Mouse (Mus musculus): ENCODE measurements around the gene Gpc4. TPM values are rescaled to one million over a fixed set of nuclear protein-coding genes. Genes with fewer than 3 reads are reported as not detected.

Gene Gpc4
- polyA plus RNA-seq, 1 experiment from 2014 or later: 13.4 TPM

GRCm38 (mm10) chrX:52138033-52138432, 27.0 kb downstream of the Gpc4 start:
- Histone ChIP-seq H3K27me3 (replicated peaks; ENCODE audit: control insufficient read depth, insufficient read depth, low read length) (no peaks in the 10 kb centered on the region), H3K4me2 (no peak overlapping the region), H3K4me1 (replicated peaks; ENCODE audit: control insufficient read depth, insufficient read depth, low read length) (no peaks in the 10 kb centered on the region), H3K27ac (ENCODE audit: low read depth, low read length) (no peak overlapping the region), H3K36me3 (ENCODE audit: control insufficient read depth, insufficient read depth, low read length) (no peaks in the 10 kb centered on the region), H3K4me3 (ENCODE audit: low read depth, low read length) (no peak overlapping the region), H3K9ac (ENCODE audit: low read depth, low read length) (no peak overlapping the region), H3K9me3 (ENCODE audit: control insufficient read depth, low read length) (no peaks in the 10 kb centered on the region)
- no peak for ATAC-seq (replicated peaks; ENCODE audit: low FRiP score)
- 81% methylated on average over 5 of the region's 5 CpGs for WGBS
- no peak for DNase-seq (ENCODE audit: low spot score)

- no peaks in the 10 kb centered on the region for H3K27me3 ChIP-seq (replicated peaks; ENCODE audit: control insufficient read depth, insufficient read depth, low read length)
- WGBS: 82% methylated on average over 5 of the region's 5 CpGs
- no peak overlapping the region for H3K27ac ChIP-seq (ENCODE audit: low read depth, low read length)
- H3K4me2 ChIP-seq: no peak overlapping the region
- H3K9ac ChIP-seq (ENCODE audit: low read depth, low read length): no peak overlapping the region
- ATAC-seq (replicated peaks; ENCODE audit: low FRiP score) (no peak), DNase-seq (ENCODE audit: low spot score) (no peak)
- H3K4me1 ChIP-seq (replicated peaks; ENCODE audit: control insufficient read depth, insufficient read depth, low read length): no peaks in the 10 kb centered on the region
- no peaks in the 10 kb centered on the region for H3K36me3 ChIP-seq (ENCODE audit: control insufficient read depth, insufficient read depth, low read length)
- H3K9me3 ChIP-seq (ENCODE audit: control insufficient read depth, low read length): no peaks in the 10 kb centered on the region
- H3K4me3 ChIP-seq (ENCODE audit: low read depth, low read length): no peak overlapping the region
Observed at GRCm38 (mm10) chrX:52136525-52136924, 28.5 kb downstream of the Gpc4 start.

GRCm38 (mm10) chrX:52129604-52130003, 35.4 kb downstream of the Gpc4 start:
- Histone ChIP-seq H3K27ac (ENCODE audit: low read depth, low read length) (no peak overlapping the region), H3K27me3 (replicated peaks; ENCODE audit: control insufficient read depth, insufficient read depth, low read length) (no peaks in the 10 kb centered on the region), H3K4me3 (ENCODE audit: low read depth, low read length) (no peak overlapping the region), H3K9me3 (ENCODE audit: control insufficient read depth, low read length) (no peaks in the 10 kb centered on the region), H3K36me3 (ENCODE audit: control insufficient read depth, insufficient read depth, low read length) (no peaks in the 10 kb centered on the region), H3K9ac (ENCODE audit: low read depth, low read length) (no peak overlapping the region), H3K4me1 (replicated peaks; ENCODE audit: control insufficient read depth, insufficient read depth, low read length) (no peaks in the 10 kb centered on the region), H3K4me2 (no peak overlapping the region)
- DNase-seq (ENCODE audit: low spot score): no peak
- no peak for ATAC-seq (replicated peaks; ENCODE audit: low FRiP score)
- 95% methylated on average over 1 of the region's 1 CpGs for WGBS

- no peak for DNase-seq (ENCODE audit: low spot score)
- ATAC-seq (replicated peaks; ENCODE audit: low FRiP score): no peak
- Histone ChIP-seq H3K36me3 (ENCODE audit: control insufficient read depth, insufficient read depth, low read length) (no peaks in the 10 kb centered on the region), H3K4me3 (ENCODE audit: low read depth, low read length) (no peak overlapping the region), H3K4me1 (replicated peaks; ENCODE audit: control insufficient read depth, insufficient read depth, low read length) (no peaks in the 10 kb centered on the region), H3K27me3 (replicated peaks; ENCODE audit: control insufficient read depth, insufficient read depth, low read length) (no peaks in the 10 kb centered on the region), H3K27ac (ENCODE audit: low read depth, low read length) (no peak overlapping the region), H3K9me3 (ENCODE audit: control insufficient read depth, low read length) (no peaks in the 10 kb centered on the region), H3K4me2 (no peak overlapping the region), H3K9ac (ENCODE audit: low read depth, low read length) (no peak overlapping the region)
- WGBS: 85% methylated on average over 4 of the region's 4 CpGs
Observed at GRCm38 (mm10) chrX:52128794-52129193, 36.3 kb downstream of the Gpc4 start.

- ATAC-seq (replicated peaks; ENCODE audit: low FRiP score): peak; percentile 82
- Histone ChIP-seq H3K36me3 (ENCODE audit: control insufficient read depth, insufficient read depth, low read length) (no peaks in the 10 kb centered on the region), H3K9ac (ENCODE audit: low read depth, low read length) (no peak overlapping the region), H3K27me3 (replicated peaks; ENCODE audit: control insufficient read depth, insufficient read depth, low read length) (0 out of 2 replicates have a peak, but pooled peaks cover 2% of the 10 kb centered on the region), H3K9me3 (ENCODE audit: control insufficient read depth, low read length) (no peaks in the 10 kb centered on the region), H3K4me1 (replicated peaks; ENCODE audit: control insufficient read depth, insufficient read depth, low read length) (no peaks in the 10 kb centered on the region), H3K4me3 (ENCODE audit: low read depth, low read length) (no peak overlapping the region), H3K27ac (ENCODE audit: low read depth, low read length) (no peak overlapping the region), H3K4me2 (no peak overlapping the region)
- 70% methylated on average over 5 of the region's 5 CpGs for WGBS
- no peak for DNase-seq (ENCODE audit: low spot score)
Observed at GRCm38 (mm10) chrX:52113651-52114050, 51.4 kb downstream of the Gpc4 start.

- Histone ChIP-seq H3K27ac (ENCODE audit: low read depth, low read length) (no peak overlapping the region), H3K4me3 (ENCODE audit: low read depth, low read length) (no peak overlapping the region), H3K36me3 (ENCODE audit: control insufficient read depth, insufficient read depth, low read length) (no peaks in the 10 kb centered on the region), H3K4me1 (replicated peaks; ENCODE audit: control insufficient read depth, insufficient read depth, low read length) (no peaks in the 10 kb centered on the region), H3K27me3 (replicated peaks; ENCODE audit: control insufficient read depth, insufficient read depth, low read length) (0 out of 2 replicates have a peak, but pooled peaks cover 2% of the 10 kb centered on the region), H3K4me2 (no peak overlapping the region), H3K9ac (ENCODE audit: low read depth, low read length) (no peak overlapping the region), H3K9me3 (ENCODE audit: control insufficient read depth, low read length) (no peaks in the 10 kb centered on the region)
- ATAC-seq (replicated peaks; ENCODE audit: low FRiP score) (no peak), DNase-seq (ENCODE audit: low spot score) (no peak)
- WGBS: 39% methylated on average over 2 of the region's 2 CpGs
Observed at GRCm38 (mm10) chrX:52109663-52110062, 55.4 kb downstream of the Gpc4 start.

- no peaks in the 10 kb centered on the region for H3K36me3 ChIP-seq (ENCODE audit: control insufficient read depth, insufficient read depth, low read length)
- no peaks in the 10 kb centered on the region for H3K9me3 ChIP-seq (ENCODE audit: control insufficient read depth, low read length)
- H3K27me3 ChIP-seq (replicated peaks; ENCODE audit: control insufficient read depth, insufficient read depth, low read length): 0 out of 2 replicates have a peak, but pooled peaks cover 2% of the 10 kb centered on the region
- no peak overlapping the region for H3K9ac ChIP-seq (ENCODE audit: low read depth, low read length)
- H3K4me1 ChIP-seq (replicated peaks; ENCODE audit: control insufficient read depth, insufficient read depth, low read length): no peaks in the 10 kb centered on the region
- H3K27ac ChIP-seq (ENCODE audit: low read depth, low read length): no peak overlapping the region
- ATAC-seq (replicated peaks; ENCODE audit: low FRiP score) (no peak), DNase-seq (ENCODE audit: low spot score) (no peak)
- 57% methylated on average over 1 of the region's 1 CpGs for WGBS
- H3K4me3 ChIP-seq (ENCODE audit: low read depth, low read length): no peak overlapping the region
- no peak overlapping the region for H3K4me2 ChIP-seq
Observed at GRCm38 (mm10) chrX:52108966-52109365, 56.1 kb downstream of the Gpc4 start.

- DNase-seq (ENCODE audit: low spot score): no peak
- 72% methylated on average over 1 of the region's 1 CpGs for WGBS
Observed at GRCm38 (mm10) chrX:52103771-52104170, 61.3 kb downstream of the Gpc4 start.

GRCm38 (mm10) chrX:52101940-52102339, 63.1 kb downstream of the Gpc4 start:
- Histone ChIP-seq H3K9me3 (ENCODE audit: control insufficient read depth, low read length) (no peaks in the 10 kb centered on the region), H3K4me3 (ENCODE audit: low read depth, low read length) (no peak overlapping the region), H3K36me3 (ENCODE audit: control insufficient read depth, insufficient read depth, low read length) (no peaks in the 10 kb centered on the region), H3K9ac (ENCODE audit: low read depth, low read length) (no peak overlapping the region), H3K4me1 (replicated peaks; ENCODE audit: control insufficient read depth, insufficient read depth, low read length) (no peaks in the 10 kb centered on the region), H3K4me2 (peak overlapping the region; percentile 40), H3K27me3 (replicated peaks; ENCODE audit: control insufficient read depth, insufficient read depth, low read length) (no peaks in the 10 kb centered on the region), H3K27ac (ENCODE audit: low read depth, low read length) (peak overlapping the region; percentile 89)
- 57% methylated on average over 1 of the region's 1 CpGs for WGBS
- no peak for DNase-seq (ENCODE audit: low spot score)
- ATAC-seq (replicated peaks; ENCODE audit: low FRiP score): peak; percentile 80

More at GRCm38 (mm10) chrX:52103771-52104170, 61.3 kb downstream of the Gpc4 start:
- H3K4me1 ChIP-seq (replicated peaks; ENCODE audit: control insufficient read depth, insufficient read depth, low read length): no peaks in the 10 kb centered on the region
- ATAC-seq (replicated peaks; ENCODE audit: low FRiP score): no peak
- no peak overlapping the region for H3K4me2 ChIP-seq
- no peaks in the 10 kb centered on the region for H3K36me3 ChIP-seq (ENCODE audit: control insufficient read depth, insufficient read depth, low read length)
- no peak overlapping the region for H3K4me3 ChIP-seq (ENCODE audit: low read depth, low read length)
- no peak overlapping the region for H3K27ac ChIP-seq (ENCODE audit: low read depth, low read length)
- no peaks in the 10 kb centered on the region for H3K27me3 ChIP-seq (replicated peaks; ENCODE audit: control insufficient read depth, insufficient read depth, low read length)
- no peaks in the 10 kb centered on the region for H3K9me3 ChIP-seq (ENCODE audit: control insufficient read depth, low read length)
- H3K9ac ChIP-seq (ENCODE audit: low read depth, low read length): no peak overlapping the region

Data from liver, embryonic 11.5 days (tissue).